Mouse (Mus musculus): ENCODE measurements at regions not wholly inside any gene's neighbourhood (a gene's known extent, or its start where the extent isn't known, plus 50 kb on each side); places are given as distances from the start of the nearest gene placed in this dataset.

GRCm38 (mm10) chr6:50775637-50776036, 121.4 kb upstream of the Npvf start:
- TF ChIP-seq CTCF (IDR thresholded peaks at IDR 0.05; ENCODE audit: low read depth, low read length) (no peak), POLR2A (IDR thresholded peaks at IDR 0.05; ENCODE audit: borderline replicate concordance, low read depth, low read length) (no peak)
- H3K4me3 ChIP-seq (ENCODE audit: insufficient read depth, low read length) = no peak overlapping the region
- no peak overlapping the region for H3K27ac ChIP-seq (ENCODE audit: insufficient read depth, low read depth, low read length)
- H3K4me1 ChIP-seq (ENCODE audit: control insufficient read depth, insufficient read depth, low read length) = no peaks in the 10 kb centered on the region; the same call in 1 of the 2 replicates

GRCm38 (mm10) chr6:50776236-50776832, 122.1 kb upstream of the Npvf start:
- H3K27ac ChIP-seq (ENCODE audit: insufficient read depth, low read depth, low read length) = no peak overlapping the region
- H3K4me1 ChIP-seq (ENCODE audit: control insufficient read depth, insufficient read depth, low read length) = no peaks in the 10 kb centered on the region; the same call in 1 of the 2 replicates
- TF ChIP-seq POLR2A (IDR thresholded peaks at IDR 0.05; ENCODE audit: borderline replicate concordance, low read depth, low read length) = no peak
- no peak for TF ChIP-seq CTCF (IDR thresholded peaks at IDR 0.05; ENCODE audit: low read depth, low read length)
- H3K4me3 ChIP-seq (ENCODE audit: insufficient read depth, low read length) = no peak overlapping the region

- Histone ChIP-seq H3K27ac (ENCODE audit: insufficient read depth, low read depth, low read length) (no peak overlapping the region), H3K4me3 (ENCODE audit: insufficient read depth, low read length) (no peak overlapping the region), H3K4me1 (ENCODE audit: control insufficient read depth, insufficient read depth, low read length) (no peaks in the 10 kb centered on the region; the same call in 1 of the 2 replicates)
- TF ChIP-seq POLR2A (IDR thresholded peaks at IDR 0.05; ENCODE audit: borderline replicate concordance, low read depth, low read length) (no peak), CTCF (IDR thresholded peaks at IDR 0.05; ENCODE audit: low read depth, low read length) (no peak)
Measured at GRCm38 (mm10) chr6:50776931-50777495, 122.8 kb upstream of the Npvf start.

- TF ChIP-seq CTCF (IDR thresholded peaks at IDR 0.05; ENCODE audit: low read depth, low read length) = no peak
- TF ChIP-seq POLR2A (IDR thresholded peaks at IDR 0.05; ENCODE audit: borderline replicate concordance, low read depth, low read length) = no peak
- no peak overlapping the region for H3K4me3 ChIP-seq (ENCODE audit: insufficient read depth, low read length)
- no peaks in the 10 kb centered on the region; the same call in 1 of the 2 replicates for H3K4me1 ChIP-seq (ENCODE audit: control insufficient read depth, insufficient read depth, low read length)
- no peak overlapping the region for H3K27ac ChIP-seq (ENCODE audit: insufficient read depth, low read depth, low read length)
Measured at GRCm38 (mm10) chr6:50777827-50778226, 123.6 kb upstream of the Npvf start.

GRCm38 (mm10) chr6:50780677-50781076, 126.4 kb upstream of the Npvf start:
- Histone ChIP-seq H3K4me1 (ENCODE audit: control insufficient read depth, insufficient read depth, low read length) (no peaks in the 10 kb centered on the region; the same call in 1 of the 2 replicates), H3K4me3 (ENCODE audit: insufficient read depth, low read length) (no peak overlapping the region), H3K27ac (ENCODE audit: insufficient read depth, low read depth, low read length) (no peak overlapping the region)
- no peak for TF ChIP-seq POLR2A (IDR thresholded peaks at IDR 0.05; ENCODE audit: borderline replicate concordance, low read depth, low read length)
- TF ChIP-seq CTCF (IDR thresholded peaks at IDR 0.05; ENCODE audit: low read depth, low read length) = no peak

GRCm38 (mm10) chr6:50781271-50781670, 127.0 kb upstream of the Npvf start:
- Histone ChIP-seq H3K27ac (ENCODE audit: insufficient read depth, low read depth, low read length) (no peak overlapping the region), H3K4me1 (ENCODE audit: control insufficient read depth, insufficient read depth, low read length) (no peaks in the 10 kb centered on the region; the same call in 1 of the 2 replicates), H3K4me3 (ENCODE audit: insufficient read depth, low read length) (no peak overlapping the region)
- no peak for TF ChIP-seq CTCF (IDR thresholded peaks at IDR 0.05; ENCODE audit: low read depth, low read length)
- TF ChIP-seq POLR2A (IDR thresholded peaks at IDR 0.05; ENCODE audit: borderline replicate concordance, low read depth, low read length) = no peak

- Histone ChIP-seq H3K4me1 (ENCODE audit: control insufficient read depth, insufficient read depth, low read length) (no peaks in the 10 kb centered on the region), H3K4me3 (ENCODE audit: insufficient read depth, low read length) (no peak overlapping the region), H3K27ac (ENCODE audit: insufficient read depth, low read depth, low read length) (no peak overlapping the region)
- no peak for TF ChIP-seq CTCF (IDR thresholded peaks at IDR 0.05; ENCODE audit: low read depth, low read length)
- no peak for TF ChIP-seq POLR2A (IDR thresholded peaks at IDR 0.05; ENCODE audit: borderline replicate concordance, low read depth, low read length)
Measured at GRCm38 (mm10) chr6:50782221-50782620, 128.0 kb upstream of the Npvf start.

- Histone ChIP-seq H3K4me3 (ENCODE audit: insufficient read depth, low read length) (no peak overlapping the region), H3K27ac (ENCODE audit: insufficient read depth, low read depth, low read length) (no peak overlapping the region), H3K4me1 (ENCODE audit: control insufficient read depth, insufficient read depth, low read length) (no peaks in the 10 kb centered on the region)
- TF ChIP-seq CTCF (IDR thresholded peaks at IDR 0.05; ENCODE audit: low read depth, low read length) (no peak), POLR2A (IDR thresholded peaks at IDR 0.05; ENCODE audit: borderline replicate concordance, low read depth, low read length) (no peak)
Measured at GRCm38 (mm10) chr6:50783494-50783893, 129.3 kb upstream of the Npvf start.

- H3K4me3 ChIP-seq (ENCODE audit: insufficient read depth, low read length) = no peak overlapping the region
- no peak for TF ChIP-seq POLR2A (IDR thresholded peaks at IDR 0.05; ENCODE audit: borderline replicate concordance, low read depth, low read length)
- TF ChIP-seq CTCF (IDR thresholded peaks at IDR 0.05; ENCODE audit: low read depth, low read length) = no peak
- H3K4me1 ChIP-seq (ENCODE audit: control insufficient read depth, insufficient read depth, low read length) = no peaks in the 10 kb centered on the region
- no peak overlapping the region for H3K27ac ChIP-seq (ENCODE audit: insufficient read depth, low read depth, low read length)
Measured at GRCm38 (mm10) chr6:50784381-50784780, 130.1 kb upstream of the Npvf start.

- TF ChIP-seq CTCF (IDR thresholded peaks at IDR 0.05; ENCODE audit: low read depth, low read length) (no peak), POLR2A (IDR thresholded peaks at IDR 0.05; ENCODE audit: borderline replicate concordance, low read depth, low read length) (no peak)
- H3K27ac ChIP-seq (ENCODE audit: insufficient read depth, low read depth, low read length) = no peak overlapping the region
- no peak overlapping the region for H3K4me3 ChIP-seq (ENCODE audit: insufficient read depth, low read length)
- no peaks in the 10 kb centered on the region for H3K4me1 ChIP-seq (ENCODE audit: control insufficient read depth, insufficient read depth, low read length)
Measured at GRCm38 (mm10) chr6:50787666-50788065, 133.4 kb upstream of the Npvf start.

Measured in bone marrow macrophage, adult 2 months (primary cell).